Mouse (Mus musculus) liver, adult 2 months (tissue): ENCODE data around the gene Olfm2.

Source experiments
- CTCF ChIP-seq: fragments of 200-500 bp; IDR thresholded peaks from 2 replicates; pipeline ENCODE4 v1.5.1; 2011; ENCODE audit warnings: low read depth, low read length, control low read depth
- POLR2A ChIP-seq: fragments of 200-500 bp; IDR thresholded peaks from 2 replicates; pipeline ENCODE4 v1.6.1; 2011; ENCODE audit warnings: low read length, control low read depth; ENCODE audit not compliant: insufficient read depth; ENCODE audit errors: extremely low read depth

- no peak for TF ChIP-seq POLR2A
- no peak for TF ChIP-seq CTCF
These were observed 8.2 kb upstream of the Olfm2 start for GRCm38 (mm10) chr9:20754335-20754734.
